Mouse (Mus musculus): ENCODE measurements around the gene Tex21. TPM values are rescaled to one million over a fixed set of nuclear protein-coding genes. Genes with fewer than 3 reads are reported as not detected.
"Not testable (repeated sequence)": the region's sequence is repeated elsewhere in the genome, so short reads cannot be mapped to it uniquely, and the experiment has no call there.

Tex21 gene
- total RNA-seq, 2 experiments from 2014 or later, result not detected

GRCm38 (mm10) chr12:76196709-76197054, 49.9 kb downstream of the Tex21 start:
- peak; percentile 62 to 65 for DNase-seq (ENCODE audit: low spot score in 2 of 2)

- DNase-seq (ENCODE audit: low spot score in 2 of 2), result peak; percentile 79 to 86
Observed at GRCm38 (mm10) chr12:76195912-76196708, 50.4 kb downstream of the Tex21 start.

GRCm38 (mm10) chr12:76194526-76194925, 52.0 kb downstream of the Tex21 start:
- DNase-seq (ENCODE audit: low spot score in 2 of 2), result no peak

GRCm38 (mm10) chr12:76190940-76191339, 55.6 kb downstream of the Tex21 start:
- DNase-seq (ENCODE audit: low spot score in 2 of 2), result no peak

GRCm38 (mm10) chr12:76187849-76188248, 58.7 kb downstream of the Tex21 start:
- DNase-seq (ENCODE audit: low spot score in 2 of 2), result no peak

- DNase-seq (ENCODE audit: low spot score in 2 of 2), result no peak
Observed at GRCm38 (mm10) chr12:76186473-76186872, 60.1 kb downstream of the Tex21 start.

- DNase-seq (ENCODE audit: low spot score in 2 of 2), result no peak
Observed at GRCm38 (mm10) chr12:76185167-76185816, 61.3 kb downstream of the Tex21 start.

- no peak for DNase-seq (ENCODE audit: low spot score in 2 of 2)
Observed at GRCm38 (mm10) chr12:76184271-76184670, 62.3 kb downstream of the Tex21 start.

- no peak for DNase-seq (ENCODE audit: low spot score in 2 of 2)
Observed at GRCm38 (mm10) chr12:76182831-76183230, 63.7 kb downstream of the Tex21 start.

- DNase-seq (ENCODE audit: low spot score in 2 of 2), result no peak
Observed at GRCm38 (mm10) chr12:76181471-76181870, 65.1 kb downstream of the Tex21 start.

GRCm38 (mm10) chr12:76180442-76180841, 66.1 kb downstream of the Tex21 start:
- DNase-seq (ENCODE audit: low spot score in 2 of 2), result no peak

- no peak for DNase-seq (ENCODE audit: low spot score in 2 of 2)
Observed at GRCm38 (mm10) chr12:76179527-76179926, 67.0 kb downstream of the Tex21 start.

GRCm38 (mm10) chr12:76179051-76179450, 67.5 kb downstream of the Tex21 start:
- DNase-seq (ENCODE audit: low spot score in 2 of 2), result no peak

- peak; percentile 68 to 73 for DNase-seq (ENCODE audit: low spot score in 2 of 2)
Observed at GRCm38 (mm10) chr12:76177864-76178518, 68.6 kb downstream of the Tex21 start.

- peak in 1 of 2 experiments; percentile 18 for DNase-seq (ENCODE audit: low spot score in 2 of 2)
Observed at GRCm38 (mm10) chr12:76177000-76177863, 69.3 kb downstream of the Tex21 start, which contains the start of gene Esr2. Gene Esr2, minus strand, starts transcription at chr12:76177259.

GRCm38 (mm10) chr12:76165641-76166040, 80.9 kb downstream of the Tex21 start:
- DNase-seq (ENCODE audit: low spot score in 2 of 2), result no peak

GRCm38 (mm10) chr12:76152389-76152788, 94.2 kb downstream of the Tex21 start:
- not testable (repeated sequence) for DNase-seq (ENCODE audit: low spot score in 2 of 2)

All from adrenal gland, adult 18-20 months (tissue).